In genomic region chr11:36365067-36365466, GRCm38 (mm10) we compare ENCODE assay signal across 26 mouse cellular contexts.
DNase-seq lines count a peak whose midpoint lies in the region; ATAC-seq lines count a peak whose summit lies in the region.
"Had no signal": no experiment of that assay in that cellular context is flagged by ENCODE, and none has a peak within 500 bp of the region (broad histone marks: within the 10 kb centered on the region; RNA-seq: fewer than 3 reads in every experiment).

No protein-coding gene starts in this region.

- H3K4me3 ChIP-seq in hindbrain, embryonic 16.5 days (ENCODE audit: low read length), result no peak overlapping the region
- H3K4me3 ChIP-seq in hindbrain, embryonic 13.5 days, result no peak overlapping the region
- no peak overlapping the region for H3K4me3 ChIP-seq in neural tube, embryonic 14.5 days (ENCODE audit: low read depth, low read length)
- H3K4me3 ChIP-seq in limb, embryonic 12.5 days (replicated peaks), result no peak overlapping the region
- H3K4me3 ChIP-seq: embryonic facial prominence, embryonic 13.5 days; embryonic facial prominence, embryonic 15.5 days; erythroblast, embryonic 14.5 days; forebrain, embryonic 10.5 days; forebrain, embryonic 13.5 days; forebrain, embryonic 15.5 days had no signal

- ATAC-seq in hindbrain, embryonic 16.5 days, result peak; percentile 53; the same call in 1 of the 2 replicates
- ATAC-seq in hindbrain, embryonic 13.5 days (ENCODE audit: low FRiP score), result no peak
- peak; percentile 51; the same call in 1 of the 2 replicates for ATAC-seq in neural tube, embryonic 14.5 days (ENCODE audit: low read depth)
- ATAC-seq in limb, embryonic 12.5 days (ENCODE audit: insufficient number of reproducible peaks, insufficient read depth, low FRiP score, low TSS enrichment, low read depth), result no peak
- ATAC-seq in CD4-positive, CD25-positive, alpha-beta regulatory T cell, adult 4 months, result no peak
- ATAC-seq: activated CD4-positive, CD25-positive, alpha-beta regulatory T cell, adult 4 months; forebrain, embryonic 13.5 days; forebrain, embryonic 15.5 days; forebrain, postnatal 0 days; Patski had no signal

- no peak for DNase-seq in neural tube, embryonic 10.5 days (ENCODE audit: extremely low spot score, low spot score)
- DNase-seq in cerebellum, postnatal 36 days, result no peak
- DNase-seq: adrenal gland, adult 8-10 months; adrenal gland, postnatal 14 days; adrenal gland, postnatal 36 days; cerebellum, adult 11-12 months; cerebellum, adult 2 months; cerebellum, adult 9-10 months; cerebellum, postnatal 10 days; cerebellum, postnatal 25 days; forebrain, postnatal 0 days had no signal

- WGBS in hindbrain, embryonic 16.5 days, result 90% methylated on average over 5 of the region's 5 CpGs
- WGBS in hindbrain, embryonic 13.5 days, result 95% methylated on average over 5 of the region's 5 CpGs
- WGBS in neural tube, embryonic 14.5 days, result 86% methylated on average over 5 of the region's 5 CpGs
- WGBS in limb, embryonic 12.5 days, result 93% methylated on average over 5 of the region's 5 CpGs

- no peaks in the 10 kb centered on the region for H3K9me3 ChIP-seq in hindbrain, embryonic 16.5 days (ENCODE audit: control insufficient read depth, low read length)
- H3K9me3 ChIP-seq in hindbrain, embryonic 13.5 days, result no peaks in the 10 kb centered on the region
- H3K9me3 ChIP-seq in neural tube, embryonic 14.5 days (ENCODE audit: control insufficient read depth, low read length), result no peaks in the 10 kb centered on the region
- H3K9me3 ChIP-seq in limb, embryonic 12.5 days, result no peaks in the 10 kb centered on the region
- H3K9me3 ChIP-seq: embryonic facial prominence, embryonic 13.5 days; embryonic facial prominence, embryonic 15.5 days; forebrain, embryonic 10.5 days; forebrain, embryonic 13.5 days; forebrain, embryonic 15.5 days had no signal

- H3K4me2 ChIP-seq in hindbrain, embryonic 16.5 days (ENCODE audit: low read length), result no peak overlapping the region
- H3K4me2 ChIP-seq in hindbrain, embryonic 13.5 days, result no peak overlapping the region
- H3K4me2 ChIP-seq in neural tube, embryonic 14.5 days (ENCODE audit: low read depth, low read length), result no peak overlapping the region
- H3K4me2 ChIP-seq in limb, embryonic 12.5 days, result peak overlapping the region; percentile 34; the same call in 1 of the 2 replicates
- H3K4me2 ChIP-seq: embryonic facial prominence, embryonic 15.5 days; forebrain, embryonic 13.5 days; forebrain, embryonic 15.5 days had no signal

- peaks cover 2% of the 10 kb centered on the region; the same call in 1 of the 2 replicates for H3K4me1 ChIP-seq in hindbrain, embryonic 16.5 days (ENCODE audit: control insufficient read depth, insufficient read depth, low read depth, low read length)
- peaks cover 11% of the 10 kb centered on the region; the same call in 1 of the 2 replicates for H3K4me1 ChIP-seq in hindbrain, embryonic 13.5 days (replicated peaks)
- H3K4me1 ChIP-seq in neural tube, embryonic 14.5 days (ENCODE audit: control insufficient read depth, insufficient read depth, low read length), result peaks cover 3% of the 10 kb centered on the region; the same call in 1 of the 2 replicates
- peaks cover 8% of the 10 kb centered on the region; the same call in 1 of the 2 replicates for H3K4me1 ChIP-seq in limb, embryonic 12.5 days (replicated peaks)

- no peak overlapping the region for H3K27ac ChIP-seq in hindbrain, embryonic 16.5 days (ENCODE audit: low read depth, low read length)
- no peak overlapping the region for H3K27ac ChIP-seq in hindbrain, embryonic 13.5 days
- H3K27ac ChIP-seq in neural tube, embryonic 14.5 days (ENCODE audit: low read depth, low read length), result no peak overlapping the region
- no peak overlapping the region for H3K27ac ChIP-seq in limb, embryonic 12.5 days
- H3K27ac ChIP-seq: embryonic facial prominence, embryonic 13.5 days; embryonic facial prominence, embryonic 15.5 days; forebrain, embryonic 10.5 days; forebrain, embryonic 13.5 days; forebrain, embryonic 15.5 days had no signal

- H3K36me3 ChIP-seq in hindbrain, embryonic 16.5 days (ENCODE audit: control insufficient read depth, insufficient read depth, low read length), result no peaks in the 10 kb centered on the region
- no peaks in the 10 kb centered on the region for H3K36me3 ChIP-seq in hindbrain, embryonic 13.5 days
- no peaks in the 10 kb centered on the region for H3K36me3 ChIP-seq in neural tube, embryonic 14.5 days (ENCODE audit: control insufficient read depth, insufficient read depth, low read length)
- no peaks in the 10 kb centered on the region for H3K36me3 ChIP-seq in limb, embryonic 12.5 days
- H3K36me3 ChIP-seq: embryonic facial prominence, embryonic 13.5 days; embryonic facial prominence, embryonic 15.5 days; forebrain, embryonic 10.5 days; forebrain, embryonic 15.5 days; G1E had no signal

- H3K27me3 ChIP-seq in hindbrain, embryonic 16.5 days (replicated peaks; ENCODE audit: control insufficient read depth, insufficient read depth, low read length), result no peaks in the 10 kb centered on the region
- no peaks in the 10 kb centered on the region for H3K27me3 ChIP-seq in hindbrain, embryonic 13.5 days
- H3K27me3 ChIP-seq in neural tube, embryonic 14.5 days (ENCODE audit: control insufficient read depth, insufficient read depth, low read length), result no peaks in the 10 kb centered on the region
- H3K27me3 ChIP-seq in limb, embryonic 12.5 days, result peaks cover 6% of the 10 kb centered on the region; the same call in 1 of the 2 replicates
- H3K27me3 ChIP-seq: CH12.LX; embryonic facial prominence, embryonic 13.5 days; embryonic facial prominence, embryonic 15.5 days; forebrain, embryonic 13.5 days; forebrain, embryonic 15.5 days; Patski had no signal

- H3K9ac ChIP-seq in hindbrain, embryonic 16.5 days (ENCODE audit: low read depth, low read length), result no peak overlapping the region
- no peak overlapping the region for H3K9ac ChIP-seq in hindbrain, embryonic 13.5 days
- no peak overlapping the region for H3K9ac ChIP-seq in neural tube, embryonic 14.5 days (replicated peaks; ENCODE audit: low read depth, low read length)
- H3K9ac ChIP-seq in limb, embryonic 12.5 days (replicated peaks), result no peak overlapping the region
- H3K9ac ChIP-seq: embryonic facial prominence, embryonic 13.5 days; embryonic facial prominence, embryonic 15.5 days; forebrain, embryonic 13.5 days; forebrain, embryonic 15.5 days; forebrain, postnatal 0 days had no signal

Comparison
In these comparisons a context has a peak if more than half of its experiments do, and no peak if none do; other contexts are left out.
1. ATAC-seq: peak in hindbrain, embryonic 16.5 days (single experiment) and neural tube, embryonic 14.5 days (single experiment); none in hindbrain, embryonic 13.5 days (single experiment), limb, embryonic 12.5 days (single experiment) and CD4-positive, CD25-positive, alpha-beta regulatory T cell, adult 4 months (single experiment).